Mouse (Mus musculus) mesoderm, embryonic 11.5 days (tissue): ENCODE results near the gene St3gal5.

ENCODE experiments used
- DNase-seq: peaks from one replicate; pipeline ENCODE4 v3.0.0-alpha.2; 2012; ENCODE audit warnings: low read depth, low spot score

Gene St3gal5

DNA sequence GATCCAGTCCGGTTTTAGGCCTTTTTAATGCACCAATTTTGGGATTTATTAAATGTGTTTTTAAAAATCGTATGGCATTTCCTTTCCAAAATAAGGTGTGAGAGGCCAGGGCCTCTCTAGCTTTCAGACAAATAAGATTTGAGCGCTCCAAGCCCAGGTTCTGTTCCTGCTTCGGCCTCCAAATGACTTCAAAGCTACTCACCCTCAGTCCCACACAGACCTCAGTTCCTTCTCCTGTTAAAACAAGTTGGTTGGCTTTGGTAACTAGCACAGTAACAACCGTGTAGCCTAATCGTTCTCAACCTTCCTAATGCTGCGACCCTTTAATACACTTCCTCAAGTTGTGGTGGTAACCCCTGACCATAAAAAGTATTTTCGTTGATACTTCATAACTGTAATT is 723 bp upstream of the St3gal5 start:
- no peak for DNase-seq

DNA sequence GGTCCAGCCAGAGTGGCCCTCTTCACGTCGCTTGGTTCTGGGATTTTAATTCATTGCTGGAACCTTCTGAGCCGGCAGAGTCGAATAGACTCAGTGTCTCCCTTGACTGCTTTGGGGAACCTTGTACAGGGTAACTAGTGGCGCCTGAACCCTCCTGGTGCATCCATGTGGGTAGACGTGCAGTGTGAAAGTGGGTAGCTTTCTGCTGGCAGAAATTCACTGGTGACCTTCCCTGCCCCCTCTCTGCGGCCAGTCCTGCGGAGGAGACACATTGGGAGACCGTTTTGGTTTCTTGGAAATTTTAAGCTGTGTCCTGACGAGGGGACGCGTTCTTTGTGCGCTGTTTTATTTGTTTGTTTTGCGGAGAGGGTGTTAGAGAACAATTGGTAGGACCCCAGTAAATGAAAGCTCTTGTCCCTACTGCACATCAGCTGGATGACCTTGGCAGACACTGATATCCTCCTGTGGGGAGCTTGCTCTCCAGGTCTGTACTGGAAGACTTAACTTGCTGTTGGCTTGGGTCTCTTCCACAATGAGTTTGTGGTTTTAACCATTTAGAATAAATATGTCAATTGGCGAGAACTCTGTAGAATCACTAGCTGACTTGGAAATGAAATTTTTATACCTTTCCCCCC is 746 bp downstream of the St3gal5 start:
- no peak for DNase-seq

- DNase-seq: no peak
These were observed 1.3 kb downstream of the St3gal5 start for GRCm38 (mm10) chr6:72098691-72099090.

DNA sequence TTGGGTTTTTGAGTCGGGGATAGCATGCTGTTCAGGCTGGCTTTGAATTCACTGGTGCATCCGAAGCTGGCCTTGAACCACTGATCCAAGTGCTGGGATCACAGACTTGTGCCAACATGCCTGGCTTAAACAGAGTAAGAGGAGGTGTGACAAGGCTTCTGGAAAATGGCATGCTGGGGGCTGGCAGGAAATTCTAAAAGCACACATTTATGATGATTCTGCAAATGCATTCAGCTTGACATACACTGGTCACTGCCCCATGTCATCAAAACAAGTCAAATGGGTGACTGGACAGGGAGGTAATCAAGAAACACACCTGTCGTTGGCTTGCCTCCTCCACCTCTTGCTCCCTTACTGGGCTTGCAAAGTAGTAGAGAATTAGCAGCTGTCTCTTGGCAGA is 1.9 kb downstream of the St3gal5 start:
- DNase-seq: no peak

- DNase-seq: no peak
These were observed 2.8 kb downstream of the St3gal5 start for GRCm38 (mm10) chr6:72100171-72100570.

GRCm38 (mm10) chr6:72100939-72101338 is 3.5 kb downstream of the St3gal5 start:
- DNase-seq: no peak

- no peak for DNase-seq
These were observed 4.0 kb downstream of the St3gal5 start for GRCm38 (mm10) chr6:72101386-72101785.

DNA sequence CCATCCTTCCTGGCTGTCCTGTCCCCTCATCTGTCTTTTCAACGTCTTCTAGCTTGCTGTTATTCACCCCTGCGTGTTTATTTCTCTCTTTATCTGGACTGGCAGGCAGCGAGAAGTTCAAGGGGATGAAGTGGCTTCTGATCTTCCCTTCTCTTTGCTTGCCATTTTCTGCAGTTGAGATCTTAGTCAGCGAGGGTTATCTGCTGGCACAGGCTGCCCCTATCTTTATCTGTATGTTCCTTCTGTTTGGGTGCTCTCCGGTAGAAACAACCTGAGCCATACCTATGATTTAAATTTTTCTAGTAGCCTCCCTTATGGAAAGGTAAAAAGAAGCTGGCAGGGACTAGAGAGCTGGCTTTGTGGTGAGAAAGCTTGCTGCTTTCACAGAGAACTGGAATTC is 4.7 kb downstream of the St3gal5 start:
- no peak for DNase-seq

DNA sequence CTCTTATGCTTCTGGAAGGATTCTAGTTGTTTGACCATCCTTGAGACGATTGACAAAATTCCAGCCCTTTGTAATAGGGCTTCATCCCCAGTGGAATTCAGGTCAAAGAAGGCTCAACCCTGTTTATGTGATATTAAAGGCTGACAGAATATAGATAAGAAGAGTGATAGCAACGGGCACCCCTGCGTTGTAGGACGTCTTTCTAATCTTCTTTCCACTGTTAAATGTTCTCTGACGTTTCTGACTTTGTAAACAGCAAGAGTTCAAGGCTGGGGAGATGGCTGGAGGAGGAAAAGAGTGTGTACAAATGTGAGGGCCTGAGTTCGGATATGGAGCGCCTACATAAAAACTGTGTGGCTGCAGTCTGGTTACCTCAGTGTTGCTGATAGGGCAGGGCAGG is 7.1 kb downstream of the St3gal5 start:
- DNase-seq: no peak

GRCm38 (mm10) chr6:72108941-72109892 is 11.8 kb downstream of the St3gal5 start:
- DNase-seq: no peak

DNA sequence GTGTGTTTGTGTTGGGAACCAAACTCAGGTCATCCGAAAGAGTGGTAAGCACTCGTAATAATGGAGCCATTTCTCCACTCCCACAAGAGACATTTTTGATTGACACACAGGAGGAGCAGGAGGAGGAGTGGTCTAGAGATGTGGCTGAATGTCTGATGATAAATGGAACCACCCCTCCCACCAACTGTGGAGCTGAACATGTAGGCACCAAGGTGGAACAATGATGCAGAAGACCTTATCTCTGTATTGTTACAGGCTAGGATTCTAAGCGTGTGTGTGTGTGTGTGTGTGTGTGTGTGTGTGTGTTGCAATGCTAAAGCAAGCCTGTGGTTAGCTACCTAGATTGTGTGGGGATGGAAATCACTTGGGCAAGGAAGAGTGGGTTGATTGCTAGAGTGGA is 13.2 kb downstream of the St3gal5 start:
- no peak for DNase-seq

DNA sequence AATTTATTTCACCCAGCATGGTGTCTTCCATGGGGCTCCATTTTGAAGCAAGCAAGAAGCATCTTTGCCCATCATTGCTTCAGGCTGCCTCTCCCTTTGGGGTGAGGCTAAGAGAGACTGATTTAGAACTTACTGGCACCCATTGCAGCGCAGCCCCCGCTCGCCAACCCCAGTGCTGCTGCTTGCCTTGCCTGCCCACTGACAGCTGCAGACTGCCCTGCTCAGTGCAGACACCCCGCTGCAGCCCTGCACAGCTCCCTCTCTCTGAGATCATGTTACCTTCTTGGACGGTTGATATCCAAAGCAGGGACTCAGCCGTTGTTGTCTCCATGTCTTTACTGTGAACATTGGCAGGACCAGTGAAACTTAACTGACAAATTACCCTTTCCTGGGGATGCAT is 15.2 kb downstream of the St3gal5 start:
- DNase-seq: peak; percentile 39

- DNase-seq: no peak
These were observed 15.8 kb downstream of the St3gal5 start for GRCm38 (mm10) chr6:72113093-72113702.

DNA sequence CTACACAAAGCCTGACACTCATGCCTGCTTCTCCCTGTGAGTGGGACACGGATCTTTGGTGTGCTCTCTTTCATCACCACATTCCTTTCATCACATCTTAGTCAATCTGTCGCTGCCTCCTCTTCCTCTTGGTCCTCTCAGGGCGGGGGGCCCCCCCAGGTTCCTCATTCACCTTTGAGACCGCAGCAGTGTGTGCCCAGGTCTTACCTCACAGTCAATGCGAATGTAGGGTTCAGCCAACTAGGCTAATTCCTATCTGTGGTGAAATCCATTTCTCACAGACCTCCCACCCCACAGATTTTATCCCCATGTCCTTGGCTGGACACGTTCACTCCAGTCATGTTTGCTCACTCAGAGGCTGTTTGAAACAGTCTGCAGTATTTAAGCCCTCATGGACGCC is 17.5 kb downstream of the St3gal5 start:
- no peak for DNase-seq

GRCm38 (mm10) chr6:72117322-72117968 is 20.1 kb downstream of the St3gal5 start:
- no peak for DNase-seq

DNA sequence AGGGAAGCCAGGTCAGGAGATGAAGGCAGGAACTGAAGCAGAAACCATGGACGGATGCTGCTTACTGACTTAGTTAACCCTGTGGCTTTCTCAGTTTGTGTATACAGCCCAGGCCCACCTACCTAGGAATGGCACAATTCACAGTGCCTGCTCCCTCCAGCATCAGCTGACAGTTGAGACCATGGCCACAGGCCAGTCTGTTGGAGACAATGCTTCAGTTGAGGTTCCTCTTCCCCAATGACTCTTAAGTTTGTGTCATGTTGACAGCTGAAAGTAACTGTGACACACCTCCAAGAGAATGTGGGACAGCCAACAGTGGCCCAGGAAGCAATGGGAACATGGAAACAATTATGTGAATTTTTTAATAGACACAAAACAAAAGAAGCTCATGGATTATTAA is 22.5 kb downstream of the St3gal5 start:
- DNase-seq: no peak

GRCm38 (mm10) chr6:72121301-72121700 is 23.9 kb downstream of the St3gal5 start:
- no peak for DNase-seq

DNA sequence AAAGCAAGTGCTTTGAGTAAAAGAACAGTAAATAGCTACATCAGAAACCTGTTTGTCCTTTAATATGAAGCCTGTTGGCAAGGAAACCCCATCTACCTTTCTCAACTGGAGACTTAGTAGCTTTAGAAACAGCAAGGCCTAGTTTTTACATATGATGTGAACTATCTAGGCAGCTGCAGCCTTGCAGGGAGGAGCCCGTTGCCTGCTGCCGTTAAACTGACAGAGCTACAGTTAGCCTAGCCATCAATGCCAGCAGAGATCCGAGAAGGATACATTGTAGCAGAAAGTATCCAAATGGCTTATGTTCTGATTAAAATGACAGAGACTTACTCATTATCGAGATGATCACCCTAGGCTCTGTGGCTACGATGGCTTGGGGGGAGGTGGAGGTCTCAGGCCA is 25.1 kb downstream of the St3gal5 start:
- no peak for DNase-seq

- DNase-seq: no peak
These were observed 27.1 kb downstream of the St3gal5 start for GRCm38 (mm10) chr6:72124315-72125103.

GRCm38 (mm10) chr6:72126128-72126917 is 28.9 kb downstream of the St3gal5 start:
- DNase-seq: no peak
